Mouse (Mus musculus): ENCODE measurements around the gene Capn1. TPM values are rescaled to one million over a fixed set of nuclear protein-coding genes. Genes with fewer than 3 reads are reported as not detected.

Gene Capn1
- polyA plus RNA-seq, 1 experiment from 2014 or later = 21.9 TPM

DNA sequence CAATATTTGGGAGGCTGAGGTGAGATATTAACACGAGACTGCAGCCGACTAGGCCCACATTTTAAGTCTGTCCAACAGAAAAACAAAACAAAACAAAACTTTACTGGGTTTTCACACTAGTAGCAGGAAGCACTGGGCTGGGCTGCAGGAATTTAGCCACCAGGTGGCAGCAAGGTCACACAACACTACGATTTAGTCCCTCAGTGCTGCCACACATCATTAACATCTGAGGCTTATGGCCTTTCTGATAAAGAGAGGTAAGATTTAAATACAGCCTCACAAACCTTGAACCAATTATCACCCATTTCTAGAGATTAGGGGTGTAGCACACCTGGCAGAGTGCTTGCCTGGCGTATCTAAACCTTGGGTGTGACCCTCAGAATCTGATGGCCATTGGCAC, 50.4 kb downstream of the Capn1 start:
- Histone ChIP-seq H3K4me1 (replicated peaks) (peaks cover 90% of the 10 kb centered on the region), H3K27me3 (no peaks in the 10 kb centered on the region), H3K36me3 (peaks cover 17% of the 10 kb centered on the region), H3K4me3 (replicated peaks) (0 out of 2 replicates have a peak overlapping the region, but pooled peaks have one; percentile 76), H3K9ac (peak overlapping the region; percentile 85), H3K9me3 (replicated peaks) (no peaks in the 10 kb centered on the region), H3K27ac (peak overlapping the region; percentile 93), H3K4me2 (peak overlapping the region; percentile 84)
- no peak for ATAC-seq (ENCODE audit: low read depth)
- DNase-seq = peak; percentile 74
- 5% methylated on average over 4 of the region's 4 CpGs for whole genome bisulfite sequencing (ENCODE audit: insufficient replicate concordance)

DNA sequence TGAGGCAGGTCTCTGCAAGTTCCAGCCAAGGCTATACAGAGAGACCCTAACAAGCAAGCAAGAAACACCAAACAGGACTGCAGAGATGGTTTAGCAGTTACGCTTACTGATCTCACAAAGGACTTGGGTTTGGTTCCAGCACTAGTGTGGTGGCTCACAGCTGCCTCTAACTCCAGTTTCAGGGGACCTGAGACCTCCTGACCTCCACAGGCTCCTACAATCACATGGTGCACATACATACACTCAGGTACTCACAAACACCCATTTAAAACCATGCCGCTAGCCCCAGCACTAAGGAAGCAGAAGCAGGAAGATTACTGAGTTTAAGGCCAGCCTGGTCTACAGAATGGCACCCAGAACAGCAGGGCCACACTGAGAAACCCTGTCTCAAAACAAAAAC, 50.9 kb downstream of the Capn1 start:
- Histone ChIP-seq H3K4me2 (peak overlapping the region; percentile 84), H3K36me3 (peaks cover 21% of the 10 kb centered on the region), H3K4me3 (replicated peaks) (peak overlapping the region; percentile 76), H3K27me3 (no peaks in the 10 kb centered on the region), H3K4me1 (replicated peaks) (peaks cover 85% of the 10 kb centered on the region), H3K9me3 (replicated peaks) (no peaks in the 10 kb centered on the region), H3K27ac (peak overlapping the region; percentile 80), H3K9ac (peak overlapping the region; percentile 85)
- DNase-seq = no peak
- ATAC-seq (ENCODE audit: low read depth) = no peak
- 85% methylated on average over 2 of the region's 2 CpGs for whole genome bisulfite sequencing (ENCODE audit: insufficient replicate concordance)

DNA sequence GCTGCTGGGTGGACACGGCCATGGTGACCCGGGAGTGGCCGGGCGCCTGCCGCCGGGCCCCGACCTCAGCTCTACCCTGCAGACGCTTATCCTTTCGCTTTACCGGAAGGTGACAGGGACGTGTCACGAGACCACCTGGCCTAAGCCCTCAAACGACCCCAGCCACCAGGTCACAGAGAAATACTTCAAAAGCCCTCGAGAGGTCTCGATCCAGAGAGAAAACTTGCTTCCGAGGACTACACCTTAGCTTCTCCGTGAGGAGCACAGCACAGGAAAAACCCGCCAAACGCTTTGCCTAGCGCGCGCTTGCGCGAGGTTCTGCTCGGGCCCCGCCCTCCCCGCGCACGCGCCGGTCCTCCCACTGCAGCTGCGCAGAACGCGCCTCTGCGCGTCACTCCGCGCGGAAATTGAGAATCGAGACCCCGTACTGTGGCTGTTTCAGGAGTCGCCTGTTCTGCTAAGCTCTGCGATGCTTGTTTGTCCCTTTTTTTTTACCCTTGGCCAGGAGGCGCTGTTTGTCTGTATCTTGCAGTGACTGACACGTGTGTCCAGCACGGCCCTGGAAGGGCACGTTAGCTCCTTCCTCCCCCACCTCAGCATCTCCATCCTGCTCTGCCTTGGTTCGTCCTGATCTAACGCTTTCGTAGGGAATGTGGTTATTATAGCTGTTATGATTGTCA, 51.7 kb downstream of the Capn1 start, which contains the start of gene Pola2:
TSS of gene Pola2 (minus strand) at position 320 of the 680 bp plus-strand sequence.
- Histone ChIP-seq H3K9ac (peak within 1 kb of the TSS; percentile 85), H3K27ac (peak within 1 kb of the TSS; percentile 80), H3K27me3 (no peaks in the 10 kb centered on the region), H3K4me2 (peak within 1 kb of the TSS; percentile 84), H3K36me3 (peaks cover 29% of the 10 kb centered on the region), H3K4me3 (replicated peaks) (peak within 1 kb of the TSS; percentile 76), H3K4me1 (replicated peaks) (peaks cover 79% of the 10 kb centered on the region), H3K9me3 (replicated peaks) (no peaks in the 10 kb centered on the region)
- under 1% methylated on average over 50 of the region's 50 CpGs for whole genome bisulfite sequencing (ENCODE audit: insufficient replicate concordance)
- DNase-seq (peak; percentile 87), ATAC-seq (ENCODE audit: low read depth) (peak; percentile 68)

DNA sequence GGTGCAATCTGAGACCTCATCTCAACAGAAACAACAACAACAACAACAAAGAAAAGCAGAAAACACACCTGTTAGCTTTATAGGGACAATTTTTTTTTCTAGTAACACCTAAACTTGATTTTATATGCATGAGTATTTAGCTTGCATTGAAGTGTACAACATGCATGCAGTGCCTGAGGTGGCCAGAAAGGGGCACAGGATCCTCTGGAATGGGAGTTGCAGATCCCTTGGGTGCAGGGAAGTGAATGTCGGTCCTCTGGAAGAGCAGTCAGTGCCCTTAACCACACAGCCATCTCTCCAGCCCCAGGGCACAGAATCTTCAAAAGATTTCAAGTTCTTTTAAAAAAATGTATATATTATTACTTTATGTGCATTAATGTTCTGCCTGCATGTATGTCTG, 53.0 kb downstream of the Capn1 start:
- Histone ChIP-seq H3K9ac (peak overlapping the region; percentile 85), H3K9me3 (replicated peaks) (no peaks in the 10 kb centered on the region), H3K36me3 (peaks cover 43% of the 10 kb centered on the region), H3K4me2 (peak overlapping the region; percentile 84), H3K27ac (peak overlapping the region; percentile 80), H3K4me1 (replicated peaks) (peaks cover 72% of the 10 kb centered on the region), H3K27me3 (no peaks in the 10 kb centered on the region), H3K4me3 (replicated peaks) (peak overlapping the region; percentile 76)
- ATAC-seq (ENCODE audit: low read depth) (no peak), DNase-seq (no peak)
- WGBS (ENCODE audit: insufficient replicate concordance) = 21% methylated on average over 1 of the region's 1 CpGs

- DNase-seq (no peak), ATAC-seq (ENCODE audit: low read depth) (0 out of 2 replicates have a peak, but pooled peaks have one; percentile 46)
- H3K4me1 ChIP-seq (replicated peaks) = peaks cover 48% of the 10 kb centered on the region
- H3K4me3 ChIP-seq (replicated peaks) = no peak overlapping the region
- peaks cover 93% of the 10 kb centered on the region for H3K36me3 ChIP-seq
- H3K9me3 ChIP-seq (replicated peaks) = no peaks in the 10 kb centered on the region
- no peak overlapping the region for H3K9ac ChIP-seq
- peak overlapping the region; percentile 50; the same call in 1 of the 2 replicates for H3K27ac ChIP-seq
- 76% methylated on average over 5 of the region's 5 CpGs for WGBS (ENCODE audit: insufficient replicate concordance)
- H3K27me3 ChIP-seq = no peaks in the 10 kb centered on the region
- H3K4me2 ChIP-seq = no peak overlapping the region
Observed at GRCm38 (mm10) chr19:5957371-5957770, 58.3 kb downstream of the Capn1 start.

DNA sequence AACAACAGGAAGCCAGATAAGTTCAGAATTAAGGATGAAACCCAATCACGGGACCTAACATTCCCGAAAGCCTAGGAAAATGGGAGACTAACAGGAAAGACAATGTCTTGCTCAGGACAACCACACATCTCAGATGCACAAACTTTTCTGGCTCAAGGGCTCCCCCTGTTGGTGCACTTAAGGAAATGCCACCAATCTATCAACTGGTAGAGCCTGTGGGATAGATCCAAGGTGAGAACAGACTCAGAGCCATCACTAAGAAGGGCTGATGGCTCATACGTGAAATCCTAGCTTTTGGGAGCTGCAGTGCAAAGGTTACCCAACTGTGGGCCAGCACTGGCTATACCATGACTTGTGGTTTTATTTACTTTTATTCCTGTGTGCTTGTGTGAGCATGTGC, 59.0 kb downstream of the Capn1 start:
- Histone ChIP-seq H3K36me3 (peaks cover 97% of the 10 kb centered on the region), H3K27ac (peak overlapping the region; percentile 50; the same call in 1 of the 2 replicates), H3K9me3 (replicated peaks) (no peaks in the 10 kb centered on the region), H3K4me3 (replicated peaks) (no peak overlapping the region), H3K4me2 (no peak overlapping the region), H3K27me3 (no peaks in the 10 kb centered on the region), H3K4me1 (replicated peaks) (peaks cover 48% of the 10 kb centered on the region), H3K9ac (no peak overlapping the region)
- 20% methylated on average over 3 of the region's 3 CpGs for WGBS (ENCODE audit: insufficient replicate concordance)
- ATAC-seq (ENCODE audit: low read depth) (peak; percentile 54; the same call in 1 of the 2 replicates), DNase-seq (peak; percentile 64)

DNA sequence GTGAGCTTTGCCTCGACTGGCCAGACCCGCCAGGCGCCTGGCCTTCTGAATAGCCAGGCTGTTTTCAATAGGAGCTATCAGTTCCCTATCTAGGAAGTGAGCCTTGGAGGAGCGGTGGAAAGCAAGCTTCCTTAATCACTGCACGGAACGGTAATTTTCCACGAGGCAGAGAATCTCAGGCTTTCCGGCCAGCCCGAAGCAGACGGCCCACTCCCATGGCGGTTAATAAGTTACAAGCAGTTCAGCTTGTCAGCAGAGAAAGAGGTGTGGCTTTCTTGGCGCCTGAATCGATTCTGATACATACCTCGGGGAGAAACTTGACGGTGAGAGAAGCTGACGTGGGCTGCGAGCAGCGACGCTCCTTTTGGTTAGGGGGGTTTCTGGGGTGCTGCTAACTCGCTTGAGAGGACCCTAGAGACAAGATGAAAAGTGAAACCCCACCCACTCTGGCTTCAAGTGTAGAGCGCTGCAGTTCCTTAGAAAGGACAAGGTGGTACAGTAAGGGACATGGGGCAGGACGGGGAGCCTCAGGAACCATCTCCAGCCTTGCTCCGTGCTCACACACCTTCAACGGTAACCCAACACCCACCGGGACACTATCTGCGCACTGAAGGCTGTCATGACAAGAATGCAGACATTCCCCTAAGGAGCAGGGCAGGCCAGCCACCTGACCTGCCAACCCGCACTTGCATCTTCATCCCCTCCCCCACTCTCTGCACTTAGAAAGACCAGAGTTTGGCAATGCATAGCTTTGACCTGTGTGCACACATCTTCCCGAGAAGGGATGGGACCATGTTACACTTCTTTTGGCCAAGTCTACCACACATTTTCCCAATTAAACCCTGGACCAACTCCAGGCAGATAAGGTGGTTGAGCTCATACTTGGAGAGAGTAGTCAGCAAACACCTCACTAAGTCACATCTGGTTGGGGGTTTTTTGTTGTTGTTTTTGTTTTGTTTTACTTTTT, 59.7 kb downstream of the Capn1 start:
- Histone ChIP-seq H3K9ac (0 out of 2 replicates have a peak overlapping the region, but pooled peaks have one; percentile 6), H3K27ac (peak overlapping the region; percentile 47; the same call in 1 of the 2 replicates), H3K27me3 (no peaks in the 10 kb centered on the region), H3K9me3 (replicated peaks) (no peaks in the 10 kb centered on the region), H3K4me2 (peak overlapping the region; percentile 35), H3K36me3 (peaks cover 97% of the 10 kb centered on the region), H3K4me1 (replicated peaks) (peaks cover 43% of the 10 kb centered on the region), H3K4me3 (replicated peaks) (no peak overlapping the region)
- ATAC-seq (ENCODE audit: low read depth) (no peak), DNase-seq (no peak)
- WGBS (ENCODE audit: insufficient replicate concordance) = 80% methylated on average over 28 of the region's 28 CpGs

GRCm38 (mm10) chr19:5954936-5955335, 60.8 kb downstream of the Capn1 start:
- 89% methylated on average over 10 of the region's 10 CpGs for WGBS (ENCODE audit: insufficient replicate concordance)
- Histone ChIP-seq H3K36me3 (peaks cover 97% of the 10 kb centered on the region), H3K9ac (no peak overlapping the region)

GRCm38 (mm10) chr19:5954031-5954710, 61.5 kb downstream of the Capn1 start:
- Histone ChIP-seq H3K4me2 (no peak overlapping the region), H3K9ac (no peak overlapping the region), H3K36me3 (peaks cover 97% of the 10 kb centered on the region), H3K27ac (no peak overlapping the region), H3K4me1 (replicated peaks) (peaks cover 36% of the 10 kb centered on the region), H3K4me3 (replicated peaks) (no peak overlapping the region), H3K27me3 (no peaks in the 10 kb centered on the region), H3K9me3 (replicated peaks) (no peaks in the 10 kb centered on the region)
- ATAC-seq (ENCODE audit: low read depth) = no peak
- no peak for DNase-seq
- WGBS (ENCODE audit: insufficient replicate concordance) = 90% methylated on average over 22 of the region's 22 CpGs

More at GRCm38 (mm10) chr19:5954936-5955335, 60.8 kb downstream of the Capn1 start:
- no peaks in the 10 kb centered on the region for H3K27me3 ChIP-seq
- DNase-seq (no peak), ATAC-seq (ENCODE audit: low read depth) (no peak)
- no peak overlapping the region for H3K4me3 ChIP-seq (replicated peaks)
- H3K4me1 ChIP-seq (replicated peaks) = peaks cover 36% of the 10 kb centered on the region
- H3K4me2 ChIP-seq = no peak overlapping the region
- no peak overlapping the region for H3K27ac ChIP-seq
- H3K9me3 ChIP-seq (replicated peaks) = no peaks in the 10 kb centered on the region

GRCm38 (mm10) chr19:5953201-5953770, 62.4 kb downstream of the Capn1 start:
- Histone ChIP-seq H3K27ac (no peak overlapping the region), H3K4me3 (replicated peaks) (no peak overlapping the region), H3K4me2 (no peak overlapping the region), H3K9me3 (replicated peaks) (no peaks in the 10 kb centered on the region), H3K9ac (no peak overlapping the region), H3K4me1 (replicated peaks) (peaks cover 33% of the 10 kb centered on the region), H3K36me3 (peaks cover 97% of the 10 kb centered on the region), H3K27me3 (no peaks in the 10 kb centered on the region)
- ATAC-seq (ENCODE audit: low read depth) = no peak
- no peak for DNase-seq
- WGBS (ENCODE audit: insufficient replicate concordance) = 90% methylated on average over 19 of the region's 19 CpGs
